Mouse (Mus musculus): ENCODE results near the gene Cox8b.
A peak's percentile ranks its signal among the peaks of the same experiment; 100 is the strongest.

The Cox8b gene

GRCm38 (mm10) chr7:140900220-140900619 lies at the start of gene Cox8b:
TSS of gene Cox8b (minus strand) at chr7:140900446.
- no peak for DNase-seq (ENCODE audit: low spot score)

- no peak for DNase-seq (ENCODE audit: low spot score)
These were observed 49.0 kb upstream of the Cox8b start for GRCm38 (mm10) chr7:140949255-140949654.

GRCm38 (mm10) chr7:140948161-140948560 lies 47.9 kb upstream of the Cox8b start:
- no peak for DNase-seq (ENCODE audit: low spot score)

- DNase-seq (ENCODE audit: low spot score), result no peak
These were observed 46.7 kb upstream of the Cox8b start for GRCm38 (mm10) chr7:140946980-140947379.

- no peak for DNase-seq (ENCODE audit: low spot score)
These were observed 46.1 kb upstream of the Cox8b start for GRCm38 (mm10) chr7:140946311-140946710.

- no peak for DNase-seq (ENCODE audit: low spot score)
These were observed 45.0 kb upstream of the Cox8b start for GRCm38 (mm10) chr7:140945247-140945646.

GRCm38 (mm10) chr7:140944236-140944635 lies 44.0 kb upstream of the Cox8b start:
- DNase-seq (ENCODE audit: low spot score), result no peak

GRCm38 (mm10) chr7:140943356-140943755 lies 43.1 kb upstream of the Cox8b start:
- DNase-seq (ENCODE audit: low spot score), result no peak

GRCm38 (mm10) chr7:140942811-140943210 lies 42.6 kb upstream of the Cox8b start:
- no peak for DNase-seq (ENCODE audit: low spot score)

- DNase-seq (ENCODE audit: low spot score), result no peak
These were observed 42.1 kb upstream of the Cox8b start for GRCm38 (mm10) chr7:140942341-140942740.

GRCm38 (mm10) chr7:140941222-140942051 lies 41.2 kb upstream of the Cox8b start, which contains the start of gene Pgghg:
TSS of gene Pgghg (plus strand) at chr7:140941391.
- DNase-seq (ENCODE audit: low spot score), result peak; percentile 73

GRCm38 (mm10) chr7:140939669-140940171 lies 39.5 kb upstream of the Cox8b start:
- DNase-seq (ENCODE audit: low spot score), result no peak

GRCm38 (mm10) chr7:140938896-140939295 lies 38.6 kb upstream of the Cox8b start:
- DNase-seq (ENCODE audit: low spot score), result no peak

- no peak for DNase-seq (ENCODE audit: low spot score)
These were observed 38.2 kb upstream of the Cox8b start for GRCm38 (mm10) chr7:140938436-140938835.

- DNase-seq (ENCODE audit: low spot score), result no peak
These were observed 26.9 kb upstream of the Cox8b start for GRCm38 (mm10) chr7:140927181-140927580.

- DNase-seq (ENCODE audit: low spot score), result no peak
These were observed 23.0 kb upstream of the Cox8b start for GRCm38 (mm10) chr7:140923070-140923775.

- no peak for DNase-seq (ENCODE audit: low spot score)
These were observed 22.3 kb upstream of the Cox8b start for GRCm38 (mm10) chr7:140922398-140923069.

- no peak for DNase-seq (ENCODE audit: low spot score)
These were observed 21.2 kb upstream of the Cox8b start for GRCm38 (mm10) chr7:140921225-140921975.

- no peak for DNase-seq (ENCODE audit: low spot score)
These were observed 20.3 kb upstream of the Cox8b start, which contains the start of gene Nlrp6 for GRCm38 (mm10) chr7:140920418-140921029. TSS of gene Nlrp6 (plus strand) at chr7:140920902.

GRCm38 (mm10) chr7:140919911-140920310 lies 19.7 kb upstream of the Cox8b start:
- no peak for DNase-seq (ENCODE audit: low spot score)

GRCm38 (mm10) chr7:140914031-140914690 lies 13.9 kb upstream of the Cox8b start:
- DNase-seq (ENCODE audit: low spot score), result no peak
